Comparison of ENCODE assay signal across 20 mouse cellular contexts in the genomic region with DNA sequence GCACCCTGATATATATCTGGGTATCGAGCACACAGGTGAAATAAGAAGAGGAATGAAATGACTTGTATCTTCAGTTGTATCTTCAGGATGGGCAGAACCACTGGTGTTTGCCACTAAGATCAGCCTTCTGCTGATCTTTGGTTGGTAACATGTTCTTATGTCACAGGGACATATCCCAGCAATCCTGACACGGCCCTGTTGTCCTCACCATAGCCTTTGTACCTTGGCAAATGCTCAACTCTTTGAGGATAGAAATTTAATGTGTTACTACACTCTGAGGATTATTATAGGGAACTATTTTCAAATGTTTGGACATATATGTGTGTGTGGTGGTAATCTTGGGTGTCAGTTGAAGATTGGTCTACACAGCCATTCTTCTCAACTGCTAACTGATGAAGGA. TPM values are rescaled to one million over a fixed set of nuclear protein-coding genes. Genes with fewer than 3 reads are reported as not detected.
"Had no signal": no experiment of that assay in that cellular context is flagged by ENCODE, and none has a peak within 500 bp of the region (broad histone marks: within the 10 kb centered on the region; RNA-seq: fewer than 3 reads in every experiment).

No protein-coding gene starts in this region.

- ATAC-seq: lung, postnatal 0 days; midbrain, embryonic 13.5 days; midbrain, embryonic 15.5 days had no signal

- H3K9ac ChIP-seq: lung, embryonic 15.5 days; midbrain, embryonic 13.5 days; midbrain, embryonic 15.5 days; neural tube, embryonic 12.5 days; stomach, embryonic 15.5 days had no signal

- H3K4me3 ChIP-seq: lung, embryonic 15.5 days; megakaryocyte, embryonic 14.5 days; midbrain, embryonic 13.5 days; midbrain, embryonic 15.5 days; neural tube, embryonic 12.5 days; stomach, embryonic 15.5 days had no signal

- H3K4me1 ChIP-seq: midbrain, embryonic 13.5 days; midbrain, embryonic 15.5 days; neural tube, embryonic 12.5 days; stomach, embryonic 15.5 days had no signal

- H3K27me3 ChIP-seq: lung, embryonic 15.5 days; megakaryocyte, embryonic 14.5 days; midbrain, embryonic 13.5 days; midbrain, embryonic 15.5 days; neural tube, embryonic 12.5 days; stomach, embryonic 15.5 days had no signal

- H3K9me3 ChIP-seq: lung, embryonic 15.5 days; midbrain, embryonic 13.5 days; midbrain, embryonic 15.5 days; neural tube, embryonic 12.5 days; stomach, embryonic 15.5 days had no signal

- H3K4me2 ChIP-seq: lung, embryonic 15.5 days; midbrain, embryonic 13.5 days; midbrain, embryonic 15.5 days; neural tube, embryonic 12.5 days; stomach, embryonic 15.5 days had no signal

- DNase-seq: lung, adult 2 months; lung, postnatal 14 days; lung, postnatal 36 days; right cerebral cortex, postnatal 14 days; thymus, adult 2 months; thymus, postnatal 25 days; thymus, postnatal 4 days had no signal

- H3K27ac ChIP-seq: lung, embryonic 15.5 days; macrophage; midbrain, embryonic 13.5 days; midbrain, embryonic 15.5 days; neural tube, embryonic 12.5 days; stomach, embryonic 15.5 days; stomach, postnatal 0 days had no signal

RNA-seq across cellular contexts. Expression of gene Mkrn2os, which starts 34.2 kb away (rescaled TPM):
- total RNA-seq: megakaryocyte progenitor cell, adult 5-6 weeks; midbrain, postnatal 0 days; monocyte, adult 5-6 weeks; neutrophil, adult 5-6 weeks had no signal
- polyA plus RNA-seq: lung, adult 2 months; macrophage had no signal
